Mouse (Mus musculus) kidney, adult 2 months (tissue): ENCODE results near the gene Astn2.

Experiments used
- CTCF ChIP-seq: fragments of 200-500 bp; conservative IDR thresholded peaks from 2 replicates; pipeline ENCODE4 v1.5.1; 2011; ENCODE audit warnings: low read depth, mild to moderate bottlenecking, control low read depth, low read length, moderate library complexity, mixed read lengths; ENCODE audit not compliant: insufficient read depth, insufficient read length
- POLR2A ChIP-seq: fragments of 200-500 bp; IDR thresholded peaks from one replicate; pipeline ENCODE4 v1.6.1; 2011; ENCODE audit warnings: low read depth, low read length, control low read depth

- TF ChIP-seq CTCF (no peak), POLR2A (no peak)
Observed at GRCm38 (mm10) chr4:65391001-65391400, 1013.4 kb downstream of the Astn2 start.
